Mouse (Mus musculus) liver, embryonic 14.5 days (tissue): ENCODE measurements around the gene Tmem86b.

Source experiments
- CTCF ChIP-seq: IDR thresholded peaks from 2 replicates; pipeline ENCODE4 v1.5.1; 2016; ENCODE audit warnings: antibody characterized with exemption, low read depth, control low read depth
- EP300 ChIP-seq: IDR thresholded peaks from 2 replicates; pipeline ENCODE4 v1.6.1; 2016; ENCODE audit warnings: antibody characterized with exemption, low read depth

GRCm38 (mm10) chr7:4659911-4660443 lies 28.8 kb upstream of the Tmem86b start:
- TF ChIP-seq CTCF (no peak), EP300 (no peak)
